Mouse (Mus musculus) kidney, adult 2 months (tissue): ENCODE results near the gene Agrp.

ENCODE experiments used
- CTCF ChIP-seq: fragments of 200-500 bp; conservative IDR thresholded peaks from 2 replicates; pipeline ENCODE4 v1.5.1; 2011; ENCODE audit warnings: low read depth, mild to moderate bottlenecking, control low read depth, low read length, moderate library complexity, mixed read lengths; ENCODE audit not compliant: insufficient read depth, insufficient read length
- POLR2A ChIP-seq: fragments of 200-500 bp; IDR thresholded peaks from one replicate; pipeline ENCODE4 v1.6.1; 2011; ENCODE audit warnings: low read depth, low read length, control low read depth

DNA sequence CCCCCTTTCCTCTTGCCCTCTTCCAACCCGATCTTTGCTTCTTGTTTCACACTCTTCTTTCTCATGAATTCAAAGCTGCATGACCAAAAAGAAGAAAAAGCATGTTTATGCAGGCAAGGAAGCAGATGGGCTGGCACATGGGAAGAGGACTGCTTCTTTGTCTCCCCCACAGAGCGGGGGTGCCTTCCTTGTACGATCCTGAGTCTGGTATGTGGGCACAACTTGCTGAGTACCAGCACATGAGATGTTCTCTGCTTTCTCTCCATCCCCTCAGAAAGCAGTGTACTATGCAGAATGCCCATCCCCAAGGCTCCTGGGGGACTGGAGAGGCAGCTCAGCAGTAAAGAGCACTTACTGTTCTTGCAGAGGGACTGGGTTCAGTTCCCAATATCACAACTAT, 12.8 kb downstream of the Agrp start:
- TF ChIP-seq CTCF (no peak), POLR2A (no peak)
